Mouse (Mus musculus): ENCODE measurements at regions not wholly inside any gene's neighbourhood (a gene's known extent, or its start where the extent isn't known, plus 50 kb on each side); places are given as distances from the start of the nearest gene placed in this dataset.

- no peak overlapping the region for H3K27ac ChIP-seq (ENCODE audit: control insufficient read depth, low read depth, low read length)
- H3K4me3 ChIP-seq (ENCODE audit: control insufficient read depth in 1 of 2, insufficient read depth in 1 of 2, low read depth in 2 of 2, low read length in 2 of 2) = no peak overlapping the region
- no peak for DNase-seq (ENCODE audit: low read depth, low spot score)
- no peaks in the 10 kb centered on the region for H3K27me3 ChIP-seq (ENCODE audit: control insufficient read depth in 1 of 2, insufficient read depth in 2 of 2, low read length in 2 of 2)
- H3K4me1 ChIP-seq (ENCODE audit: control insufficient read depth in 1 of 2, insufficient read depth in 2 of 2, low read length in 2 of 2) = no peaks in the 10 kb centered on the region
- H3K79me2 ChIP-seq (ENCODE audit: control insufficient read depth, insufficient read depth, low read length, poor library complexity) = no peaks in the 10 kb centered on the region
- no peaks in the 10 kb centered on the region for H3K9me3 ChIP-seq (replicated peaks; ENCODE audit: insufficient read depth, low read length)
- no peak overlapping the region for H3K9ac ChIP-seq (ENCODE audit: control insufficient read depth, low read depth, low read length, poor library complexity, severe bottlenecking)
- TF ChIP-seq MAFK (IDR thresholded peaks at IDR 0.05; ENCODE audit: borderline replicate concordance, low read depth, low read length) (no peak), MEF2A (IDR thresholded peaks at IDR 0.05; ENCODE audit: extremely low read depth, insufficient replicate concordance, low read depth, low read length, poor library complexity, severe bottlenecking) (no peak), CHD1 (IDR thresholded peaks at IDR 0.05; ENCODE audit: low read depth, low read length) (no peak), SMC3 (IDR thresholded peaks at IDR 0.05; ENCODE audit: low read depth, low read length) (no peak), POLR2A (IDR thresholded peaks at IDR 0.05; ENCODE audit: control insufficient read depth in 1 of 2, insufficient read depth in 1 of 2, low read depth in 1 of 2, low read length in 2 of 2, poor library complexity in 1 of 2) (no peak), GATA1 (IDR thresholded peaks at IDR 0.05; ENCODE audit: low read depth, low read length) (no peak), SIN3A (IDR thresholded peaks at IDR 0.05; ENCODE audit: low read length) (no peak), MYB (IDR thresholded peaks at IDR 0.05; ENCODE audit: low read depth, low read length) (no peak), MYC (IDR thresholded peaks at IDR 0.05; ENCODE audit: low read depth, low read length) (no peak), KAT2A (conservative IDR thresholded peaks at IDR 0.05; ENCODE audit: low read depth, low read length) (no peak), CTCF (IDR thresholded peaks at IDR 0.05 in 2 of 3, conservative IDR thresholded peaks at IDR 0.05 in 1 of 3; ENCODE audit: control insufficient read depth in 1 of 3, insufficient read depth in 1 of 3, low read depth in 2 of 3, low read length in 3 of 3, poor library complexity in 1 of 3, severe bottlenecking in 1 of 3) (no peak), MAX (IDR thresholded peaks at IDR 0.05; ENCODE audit: low read length) (no peak), ZKSCAN1 (IDR thresholded peaks at IDR 0.05; ENCODE audit: low read depth, low read length) (no peak)
- no peaks in the 10 kb centered on the region for H3K36me3 ChIP-seq (ENCODE audit: control insufficient read depth in 1 of 2, insufficient read depth in 2 of 2, low read length in 2 of 2)
Observed at GRCm38 (mm10) chr2:40114435-40114834, 888.2 kb upstream of the Ppp6c start.
